Mouse (Mus musculus): ENCODE measurements around the gene Pdik1l.

- TF ChIP-seq POLR2A (IDR thresholded peaks at IDR 0.05; ENCODE audit: low read depth, low read length) (no peak), CTCF (conservative IDR thresholded peaks at IDR 0.05; ENCODE audit: insufficient read depth, insufficient read length, low read depth, low read length) (no peak)
These were observed 1.2 kb downstream of the Pdik1l start for GRCm38 (mm10) chr4:134286226-134287167.
